Mouse (Mus musculus) embryo, embryonic 9.5 days (tissue): ENCODE measurements at regions not wholly inside any gene's neighbourhood (a gene's known extent, or its start where the extent isn't known, plus 50 kb on each side); places are given as distances from the start of the nearest gene placed in this dataset.

ENCODE experiments used
- DNase-seq: peaks from one replicate; pipeline ENCODE4 v3.0.0-alpha.2; 2017; ENCODE audit errors: extremely low spot score

GRCm38 (mm10) chr14:102403397-102404115 is 578.9 kb downstream of the Kctd12 start:
- DNase-seq, result peak; percentile 32

DNA sequence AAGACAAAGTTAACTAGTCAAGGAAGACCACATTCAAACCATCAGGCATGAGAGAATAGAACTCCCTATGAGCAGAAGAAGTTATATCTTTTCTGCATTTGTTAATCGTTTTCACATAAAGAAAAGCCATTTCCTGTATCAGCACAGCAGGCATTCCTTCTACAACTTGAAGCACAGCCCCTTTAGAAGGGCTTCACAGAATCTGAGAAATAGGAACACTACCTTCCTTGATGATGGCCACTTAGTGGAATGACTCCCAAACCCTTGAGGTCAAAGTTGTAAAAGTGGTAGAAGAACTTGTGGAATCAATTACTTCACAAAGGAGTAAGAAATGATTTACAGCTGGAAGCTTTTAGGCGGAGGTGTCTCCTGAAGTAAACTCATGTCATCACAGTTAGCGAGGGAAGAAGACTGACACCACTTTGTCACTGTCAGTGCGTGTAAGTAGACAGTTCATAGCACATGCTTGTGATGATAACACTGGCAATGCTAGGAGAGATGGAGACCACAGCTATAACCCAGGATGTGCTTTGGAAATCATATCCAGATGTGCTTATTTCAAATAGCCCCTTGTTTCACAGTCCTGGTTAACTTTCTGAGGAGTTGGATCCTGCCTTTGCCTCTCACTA is 580.3 kb downstream of the Kctd12 start:
- peak; percentile 35 for DNase-seq

- DNase-seq, result no peak
These were observed 586.3 kb downstream of the Kctd12 start for GRCm38 (mm10) chr14:102396036-102396734.

GRCm38 (mm10) chr14:102392351-102392750 is 590.1 kb downstream of the Kctd12 start:
- no peak for DNase-seq

DNA sequence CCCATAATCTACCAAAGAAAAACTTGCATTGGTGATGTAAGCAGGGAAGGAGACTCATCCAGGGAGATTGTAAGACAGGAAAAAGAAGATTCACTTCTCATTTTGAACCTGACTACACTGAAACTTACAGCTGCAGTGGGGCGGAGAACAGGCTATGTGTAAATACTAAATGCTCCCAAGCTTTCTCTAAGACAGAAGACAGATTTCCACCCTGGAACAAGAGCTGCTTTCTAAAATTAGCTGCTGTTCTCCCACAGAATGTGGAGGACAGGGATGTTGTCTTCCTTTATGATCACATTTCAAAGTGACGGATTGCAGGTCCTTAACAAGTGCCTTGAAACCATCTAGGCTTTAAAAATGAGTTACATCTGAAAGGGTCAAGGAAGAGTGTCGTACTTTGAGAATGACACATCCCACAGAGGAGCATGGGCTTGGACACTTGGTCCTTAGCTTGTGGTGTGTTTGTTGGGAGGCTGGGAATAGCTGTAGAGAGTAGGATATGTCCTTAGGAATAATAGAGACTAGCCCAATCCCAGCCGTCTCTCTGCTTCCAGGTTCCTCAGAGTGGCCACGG is 609.4 kb downstream of the Kctd12 start:
- no peak for DNase-seq

- no peak for DNase-seq
These were observed 620.8 kb downstream of the Kctd12 start for GRCm38 (mm10) chr14:102361589-102361988.

DNA sequence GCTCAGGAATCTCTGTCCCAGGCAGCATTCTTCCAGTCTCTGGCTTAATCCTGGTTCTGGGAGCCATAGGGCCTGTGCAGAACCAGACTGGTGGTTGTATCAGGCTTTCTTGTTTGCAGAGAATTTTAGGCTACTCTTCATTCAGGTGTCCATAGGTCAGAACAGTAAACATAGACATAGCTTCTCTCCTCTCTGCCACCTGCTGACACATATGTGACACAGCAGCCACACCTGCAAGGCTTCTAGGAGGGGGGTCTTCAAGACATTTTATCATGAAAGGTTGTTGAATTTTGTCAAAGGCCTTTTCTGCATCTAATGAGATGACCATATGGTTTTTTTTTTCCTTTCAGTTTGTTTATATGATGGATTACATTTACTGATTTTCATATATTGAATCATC is 599.7 kb downstream of the Lmo7 start:
- no peak for DNase-seq

DNA sequence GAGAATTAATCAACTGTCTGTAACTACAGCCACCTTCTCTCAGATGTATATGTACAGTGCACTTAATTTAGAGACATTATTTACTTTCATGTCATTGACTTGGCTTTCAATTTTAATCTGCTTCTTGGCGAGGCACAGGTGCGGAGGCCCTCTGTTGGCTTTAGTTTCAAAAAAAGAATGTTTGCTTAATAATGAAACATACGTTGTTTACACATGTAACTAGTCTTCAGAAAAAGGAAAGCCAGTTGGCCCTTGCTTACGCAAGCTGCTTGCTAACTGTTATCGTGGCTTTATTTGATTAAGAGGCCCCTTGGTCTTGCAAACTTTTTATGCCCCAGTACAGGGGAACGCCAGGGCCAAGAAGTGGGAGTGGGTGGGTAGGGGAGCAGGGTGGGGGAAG is 576.6 kb downstream of the Lmo7 start:
- DNase-seq, result no peak

- no peak for DNase-seq
These were observed 573.1 kb downstream of the Lmo7 start for GRCm38 (mm10) chr14:102302826-102303225.

DNA sequence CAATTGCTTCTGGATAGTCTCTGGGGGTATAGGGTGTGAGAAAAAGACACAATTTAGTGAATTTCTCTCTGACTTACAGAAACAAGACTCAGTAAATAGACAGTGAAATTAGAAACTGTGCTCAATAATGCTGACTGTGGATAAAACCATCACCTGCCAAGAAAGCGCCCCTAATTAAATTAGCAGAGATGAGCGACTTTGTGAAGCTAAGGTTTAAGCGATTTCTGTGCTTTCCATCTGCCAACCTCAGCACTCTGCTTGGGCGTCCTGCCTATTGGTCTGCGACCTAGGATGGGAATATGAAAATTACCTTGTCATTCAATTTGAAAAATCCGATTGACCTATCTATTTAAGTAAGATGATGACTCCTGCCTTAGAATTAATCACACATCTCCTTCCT is 570.5 kb downstream of the Lmo7 start:
- DNase-seq, result no peak

- no peak for DNase-seq
These were observed 561.6 kb downstream of the Lmo7 start for GRCm38 (mm10) chr14:102291361-102291760.

DNA sequence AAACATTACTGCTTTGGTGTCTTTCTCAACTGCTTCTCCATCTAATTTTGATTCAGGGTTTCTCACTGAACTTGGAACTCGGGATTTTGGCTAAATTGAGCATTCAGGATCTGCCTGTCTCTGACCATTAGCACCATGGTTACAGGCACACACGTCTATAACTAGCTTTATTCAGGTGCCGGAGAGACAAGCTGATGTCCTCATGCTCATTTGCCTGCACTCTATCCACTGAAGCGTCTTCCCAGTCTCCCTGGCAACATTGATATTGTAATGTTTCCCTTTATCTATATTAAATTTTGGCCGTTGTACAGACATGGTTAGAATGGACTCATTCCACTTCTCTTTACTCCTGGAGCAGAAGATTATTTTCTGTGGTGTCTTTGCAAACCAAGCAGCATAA is 520.3 kb downstream of the Lmo7 start:
- DNase-seq, result no peak

GRCm38 (mm10) chr14:102248581-102248980 is 518.8 kb downstream of the Lmo7 start:
- no peak for DNase-seq

DNA sequence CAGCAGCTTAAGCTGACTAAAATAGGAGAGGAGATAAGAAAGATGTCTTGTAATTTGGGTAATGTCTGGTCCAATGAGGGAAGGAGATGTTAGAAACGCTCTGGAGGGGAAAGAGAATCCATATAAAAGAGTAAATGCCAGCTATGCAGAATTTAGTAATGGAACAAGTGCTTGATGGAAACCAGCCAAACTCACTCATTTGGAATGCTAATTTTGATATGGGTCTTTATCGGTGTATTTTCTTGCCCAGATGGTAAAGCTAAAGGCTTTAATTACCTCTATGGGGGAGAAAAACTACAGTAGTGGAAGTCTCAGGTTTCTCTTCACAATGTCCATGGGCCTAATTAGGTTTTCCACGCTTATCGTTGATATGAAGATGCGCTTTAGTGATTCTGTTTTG is 518.3 kb downstream of the Lmo7 start:
- DNase-seq, result no peak

DNA sequence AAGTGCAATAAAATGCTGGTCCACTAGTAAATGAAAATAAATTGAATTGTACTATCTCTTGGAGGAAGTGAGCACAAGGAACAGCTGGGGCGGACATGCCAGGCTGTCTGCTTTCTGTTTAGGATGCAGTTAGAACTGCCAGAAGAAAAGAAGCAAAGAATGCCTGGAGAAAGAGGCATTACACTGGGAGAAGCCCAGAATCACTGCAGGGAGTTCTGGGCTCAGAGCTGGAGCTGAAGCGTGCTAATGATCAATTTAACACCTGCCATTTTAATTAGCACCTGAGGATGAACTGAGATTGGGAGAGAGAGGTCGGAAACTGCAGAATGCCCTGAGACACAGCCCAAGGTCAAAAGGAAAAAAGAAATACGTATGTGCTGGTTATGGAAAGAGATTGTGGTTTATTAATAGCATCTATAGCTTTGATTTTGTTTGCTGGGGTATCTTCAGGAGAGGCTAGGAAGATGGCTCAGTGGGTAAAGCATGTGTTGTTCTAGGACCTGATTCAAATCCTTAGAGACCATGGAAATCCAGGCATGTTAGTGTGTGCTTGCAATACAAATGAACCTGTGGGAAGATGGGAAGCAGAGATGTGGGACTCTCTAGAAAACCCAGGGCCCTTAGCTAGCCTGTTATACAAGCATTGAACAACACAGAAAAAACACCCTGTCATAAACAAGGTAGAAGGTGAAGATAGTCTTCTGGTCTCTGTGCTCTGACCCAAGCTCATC is 514.2 kb downstream of the Lmo7 start:
- DNase-seq, result no peak

- DNase-seq, result no peak
These were observed 487.0 kb downstream of the Lmo7 start for GRCm38 (mm10) chr14:102216581-102217368.

- no peak for DNase-seq
These were observed 485.7 kb downstream of the Lmo7 start for GRCm38 (mm10) chr14:102215267-102215964.

GRCm38 (mm10) chr14:102212079-102212478 is 482.3 kb downstream of the Lmo7 start:
- DNase-seq, result no peak

DNA sequence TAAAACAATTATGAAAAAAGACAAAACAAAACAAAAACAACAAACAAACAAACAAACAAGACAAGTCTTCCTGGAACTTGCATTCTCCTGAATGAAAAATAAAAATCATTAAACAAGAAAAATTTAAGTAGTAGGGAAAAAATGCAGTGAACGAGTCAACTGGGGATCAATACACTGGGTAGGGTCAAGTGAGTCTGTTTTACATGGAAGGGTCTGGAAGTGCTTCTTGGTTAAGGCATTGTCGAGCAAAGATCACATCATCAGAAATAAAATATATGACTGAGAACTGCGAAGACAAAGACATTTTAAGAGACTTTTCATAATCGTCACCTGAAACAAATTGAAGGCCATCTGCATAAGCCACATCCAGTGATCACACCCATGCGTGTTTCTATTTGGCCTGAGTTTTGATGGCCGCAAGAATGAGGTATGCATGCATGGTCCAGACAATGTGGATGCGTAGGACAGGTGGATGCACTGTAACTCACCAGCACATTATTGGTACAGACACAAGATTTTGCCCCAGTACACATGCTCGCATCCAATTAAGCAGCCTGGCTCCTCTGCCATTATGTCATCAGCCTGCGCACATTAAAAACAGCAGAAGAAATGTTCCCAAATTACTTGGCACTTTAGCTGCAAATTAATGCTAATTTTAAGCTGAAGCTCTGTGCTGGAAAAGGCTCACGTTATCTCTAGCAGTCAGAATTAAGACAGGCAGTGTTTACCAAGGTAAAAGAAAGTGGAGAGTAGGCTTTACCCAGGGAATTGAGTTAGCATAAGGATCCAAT is 475.3 kb downstream of the Lmo7 start:
- no peak for DNase-seq

DNA sequence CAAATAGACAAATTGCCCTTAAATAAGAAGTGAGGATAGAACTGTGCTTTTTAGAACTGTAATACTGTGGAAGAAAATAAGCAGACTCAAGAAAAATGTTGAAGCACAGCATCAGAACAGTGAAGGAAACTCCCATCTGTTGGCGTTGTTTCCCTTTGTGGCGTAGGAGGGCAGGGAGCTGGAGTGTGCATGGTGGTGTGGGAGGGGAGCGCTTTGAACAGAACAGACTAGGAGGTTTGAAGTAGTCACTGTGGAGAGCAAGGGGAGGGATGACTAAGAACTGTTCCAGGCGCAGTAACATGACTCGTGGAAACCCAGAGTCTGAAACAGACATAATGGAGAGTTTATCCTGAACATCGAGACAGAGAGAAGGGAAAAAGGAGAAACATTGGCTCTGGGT is 469.7 kb downstream of the Lmo7 start:
- no peak for DNase-seq
